Mouse (Mus musculus) heart, adult 10 weeks (tissue): ENCODE results near the gene Aamdc. TPM values are rescaled to one million over a fixed set of nuclear protein-coding genes. Genes with fewer than 3 reads are reported as not detected.

Experiments
- polyA plus RNA-seq: library from polyadenylated mRNA; stranded (reverse); fragments of 350-450 nt; fragmentation: Illumina TruSeq; extraction: RNeasy Lipid Tissue Mini Kit (QIAGEN cat#74804); gene quantifications from one replicate; pipeline ENCODE4 v1.2.3, GENCODE M21; 2014; ENCODE audit warnings: low read depth, low replicate concordance

Aamdc gene
- 113 TPM for polyA plus RNA-seq

DNA sequence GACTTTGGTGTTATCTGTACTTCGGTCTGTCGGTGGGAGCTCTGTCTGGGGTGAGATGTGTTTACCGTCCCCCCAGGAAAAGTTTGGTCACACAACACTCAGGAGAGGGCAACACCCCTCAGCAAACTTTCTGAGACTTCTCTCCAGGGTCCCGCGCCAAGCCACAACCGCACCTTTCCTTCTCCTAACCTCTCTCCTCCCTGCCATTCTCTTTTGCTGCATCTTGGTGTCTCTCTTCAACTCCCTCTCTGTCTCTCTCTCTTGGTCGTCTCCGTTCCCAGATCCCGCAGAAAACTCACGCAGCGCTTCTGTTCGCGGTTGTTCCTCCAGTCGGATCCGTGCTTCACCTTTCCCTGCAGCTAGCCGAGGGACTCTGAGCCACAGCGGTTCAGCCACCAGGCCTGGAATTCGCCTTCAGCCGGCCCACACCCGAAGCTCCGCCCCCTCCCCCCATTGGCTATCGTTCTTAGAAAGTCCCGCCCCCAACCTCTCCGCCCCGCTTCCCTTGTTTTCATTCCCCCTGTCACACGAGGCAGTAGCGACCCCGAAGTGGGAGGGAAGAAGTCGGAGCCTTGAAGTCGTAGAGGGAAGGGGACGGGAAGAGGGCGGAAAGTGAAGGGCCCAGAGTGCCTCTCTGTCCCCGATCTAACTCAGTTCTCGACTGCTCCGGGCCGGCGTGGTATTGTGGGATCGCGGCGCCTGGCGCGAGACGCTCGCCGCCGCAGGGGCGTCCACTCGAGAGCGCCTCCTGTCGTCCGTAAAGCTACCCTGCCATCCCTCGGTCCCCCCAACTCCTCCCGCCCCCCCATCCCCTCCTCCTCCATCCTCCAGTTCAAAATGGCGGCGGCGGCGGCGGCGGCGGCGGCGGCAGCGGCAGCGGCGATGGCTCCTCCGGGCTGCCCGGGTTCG lies at the start of gene Aamdc, which contains the start of gene Rsf1:
Aamdc (minus strand) TSS at position 431 of the 909 bp plus-strand sequence.
Rsf1 (plus strand) TSS at position 823 of the 909 bp plus-strand sequence.

Other genes with a start within 250 kb of the Aamdc start
- gene Usp35, start 247.5 kb downstream of the Aamdc start, polyA plus RNA-seq: 2.0 TPM
- gene Kctd21, start 247.2 kb downstream of the Aamdc start, polyA plus RNA-seq: 4.6 TPM
- gene Alg8, start 207.9 kb downstream of the Aamdc start, polyA plus RNA-seq: 6.2 TPM
- 501 TPM for gene Ndufc2, start 179.5 kb downstream of the Aamdc start, polyA plus RNA-seq
- 44.0 TPM for gene Thrsp, start 161.8 kb downstream of the Aamdc start, polyA plus RNA-seq
- gene Kctd14, start 128.2 kb downstream of the Aamdc start, polyA plus RNA-seq: 0.18 TPM
- gene Ints4, start 98.5 kb downstream of the Aamdc start, polyA plus RNA-seq: 50.2 TPM
- gene Rsf1, start 392 bp upstream of the Aamdc start, polyA plus RNA-seq: 5.7 TPM
- gene Clns1a, start 117.1 kb upstream of the Aamdc start, polyA plus RNA-seq: 35.4 TPM
- 1.6 TPM for gene Aqp11, start 158.8 kb upstream of the Aamdc start, polyA plus RNA-seq
- 0.97 TPM for gene Pak1, start 209.0 kb upstream of the Aamdc start, polyA plus RNA-seq